Mouse (Mus musculus) cortical plate, adult 2 months (tissue): ENCODE measurements around the gene Gdf3.

Experiments used
- CTCF ChIP-seq: fragments of 200-500 bp; IDR thresholded peaks from 2 replicates; pipeline ENCODE4 v1.5.1; 2011; ENCODE audit warnings: mild to moderate bottlenecking, control low read depth, low read length; ENCODE audit not compliant: insufficient read depth; ENCODE audit errors: extremely low read depth
- POLR2A ChIP-seq: fragments of 200-500 bp; IDR thresholded peaks from 2 replicates; pipeline ENCODE4 v1.6.1; 2011; ENCODE audit warnings: mild to moderate bottlenecking, low read length, control low read depth; ENCODE audit not compliant: insufficient read depth; ENCODE audit errors: extremely low read depth

DNA sequence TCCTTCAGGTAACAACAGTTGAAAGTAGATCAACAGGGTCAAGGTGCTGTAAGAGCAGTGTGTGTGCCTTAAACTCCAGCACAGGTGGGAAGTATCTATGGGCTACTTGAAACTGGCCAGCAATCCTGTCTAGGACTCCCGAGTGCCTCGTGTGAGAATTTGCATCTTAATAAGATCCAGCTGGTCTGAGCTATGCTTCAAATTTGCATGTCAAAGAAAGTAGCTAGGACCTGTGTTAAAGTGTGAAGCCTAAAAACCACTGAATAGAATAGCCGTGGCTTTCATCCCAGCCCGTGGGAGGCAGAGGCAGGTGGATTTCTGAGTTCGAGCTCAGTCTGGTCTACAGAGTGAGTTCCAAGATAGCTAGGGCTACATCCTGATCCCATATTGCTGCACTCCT, 14.6 kb upstream of the Gdf3 start:
- no peak for TF ChIP-seq CTCF
- no peak for TF ChIP-seq POLR2A
